Mouse (Mus musculus): ENCODE measurements around the gene Zfp770.
"Not testable (repeated sequence)": the region's sequence is repeated elsewhere in the genome, so short reads cannot be mapped to it uniquely, and the experiment has no call there.

DNA sequence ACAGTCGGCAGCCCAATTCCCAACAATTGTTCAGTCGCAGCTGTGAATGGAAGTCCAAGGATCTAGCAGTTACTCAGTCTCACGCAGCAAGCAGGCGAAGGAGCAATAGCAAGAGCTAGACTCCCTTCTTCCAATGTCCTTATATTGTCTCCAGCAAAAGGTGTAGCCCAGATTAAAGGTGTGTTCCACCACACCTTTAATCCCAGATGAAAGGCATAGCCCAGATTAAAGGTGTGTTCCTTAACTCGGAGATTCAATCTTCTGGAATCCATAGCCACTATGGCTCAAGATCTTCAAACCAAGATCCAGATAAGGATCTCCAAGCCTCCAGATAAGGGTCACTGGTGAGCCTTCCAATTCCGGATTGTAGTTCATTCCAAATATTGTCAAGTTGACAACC lies 14.3 kb downstream of the Zfp770 start, which contains the start of gene Aqr:
- not testable (repeated sequence) for TF ChIP-seq CTCF (conservative IDR thresholded peaks at IDR 0.05; ENCODE audit: low read length); POU5F1 (IDR thresholded peaks at IDR 0.05; ENCODE audit: borderline replicate concordance, low read length)

Measured in E14TG2a.4 (cell line).